Mouse (Mus musculus): ENCODE results near the gene Olfr553.

DNA sequence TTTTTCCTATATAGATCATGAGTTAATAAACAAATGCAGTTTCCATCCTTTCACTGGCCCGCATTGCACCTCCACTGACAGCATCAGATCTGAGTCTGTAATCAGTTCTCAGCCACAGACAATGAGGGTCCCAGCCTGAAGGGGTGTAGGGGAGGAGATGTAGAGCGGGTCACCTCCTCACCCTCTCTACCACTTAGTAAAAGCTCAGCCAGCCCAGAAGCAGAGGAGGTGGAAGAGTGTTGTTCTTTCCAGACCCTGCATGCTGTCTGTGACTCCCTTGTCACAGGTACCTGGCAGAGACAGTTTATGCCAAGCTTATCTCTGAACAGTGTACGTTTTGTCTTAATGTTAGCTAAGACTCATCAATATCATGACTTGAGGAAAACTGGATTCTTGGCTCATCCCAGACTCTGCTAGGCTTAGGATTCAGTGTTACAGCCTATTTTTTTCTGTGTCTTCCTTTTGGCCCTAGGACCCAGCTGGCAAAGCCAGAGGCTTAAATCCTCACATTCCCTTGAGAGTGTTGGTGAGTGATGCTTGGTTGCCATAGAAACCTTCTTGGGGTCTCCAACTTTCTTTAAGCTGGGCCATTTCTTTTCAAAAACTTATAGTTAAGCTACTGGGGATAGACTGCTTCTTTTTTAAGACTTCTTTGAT is 44.7 kb downstream of the Olfr553 start:
- TF ChIP-seq CTCF (conservative IDR thresholded peaks at IDR 0.05; ENCODE audit: insufficient read depth, insufficient read length, low read depth, low read length) (no peak), POLR2A (IDR thresholded peaks at IDR 0.05; ENCODE audit: low read depth, low read length) (no peak)

Measured in kidney, adult 2 months (tissue).